Mouse (Mus musculus): ENCODE measurements around the gene Arglu1. TPM values are rescaled to one million over a fixed set of nuclear protein-coding genes. Genes with fewer than 3 reads are reported as not detected.

Gene Arglu1
- 145 TPM for total RNA-seq (2023)

GRCm38 (mm10) chr8:8690146-8691092, at the start of gene Arglu1:
Gene Arglu1, minus strand, starts transcription at chr8:8690521.

GRCm38 (mm10) chr8:8661103-8661758, 29.1 kb downstream of the Arglu1 start, which contains the start of gene Efnb2:
Gene Efnb2, minus strand, starts transcription at chr8:8661242.

Other genes starting within 250 kb of the Arglu1 start
- 2.5 TPM for gene Efnb2, start 29.3 kb downstream of the Arglu1 start, total RNA-seq (2023)